ENCODE assay signal across 19 mouse cellular contexts in the genomic region with DNA sequence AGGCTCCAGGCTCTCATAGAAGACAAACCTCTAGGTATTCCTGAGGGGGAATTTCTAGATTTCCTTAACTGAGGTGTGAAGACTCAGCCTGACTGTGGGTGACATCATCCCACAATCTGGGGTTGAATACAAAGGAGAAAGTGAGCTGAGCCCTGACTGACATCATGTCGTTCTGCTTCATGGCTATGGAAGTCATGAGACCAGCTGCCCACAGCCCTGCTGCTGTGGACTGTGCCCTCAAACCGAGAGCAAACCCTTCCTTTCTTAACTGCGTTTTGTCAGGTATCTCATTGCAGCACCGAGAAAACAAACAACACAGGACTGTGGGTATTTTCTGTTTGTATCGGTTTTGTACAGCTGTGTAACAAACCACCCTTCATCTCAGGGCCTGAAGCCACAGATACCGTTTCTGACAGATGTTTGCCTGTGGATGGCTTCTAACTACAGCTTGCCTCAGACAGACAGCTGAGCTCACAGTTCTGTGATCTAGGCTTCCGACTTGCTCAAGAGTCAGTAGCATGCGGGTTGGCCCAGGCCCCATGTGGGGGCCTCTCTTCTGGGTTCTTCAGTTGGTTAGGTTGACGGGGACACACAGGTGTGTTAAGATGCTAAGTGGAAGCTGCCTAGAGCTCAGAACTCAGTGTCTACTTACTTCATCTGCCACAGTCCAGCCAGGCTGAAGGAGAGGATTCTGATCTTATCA.
DNase-seq lines count a peak whose midpoint lies in the region; ATAC-seq and TF ChIP-seq lines count a peak whose summit lies in the region.
"Had no signal": no experiment of that assay in that cellular context is flagged by ENCODE, and none has a peak within 500 bp of the region (broad histone marks: within the 10 kb centered on the region; RNA-seq: fewer than 3 reads in every experiment).

No protein-coding gene starts in this region.

- no peaks in the 10 kb centered on the region for H3K9me3 ChIP-seq in midbrain, embryonic 16.5 days (replicated peaks; ENCODE audit: control insufficient read depth, low read length, poor library complexity, severe bottlenecking)
- H3K9me3 ChIP-seq: embryonic facial prominence, embryonic 13.5 days; forebrain, embryonic 12.5 days; heart, embryonic 12.5 days; hindbrain, embryonic 13.5 days had no signal

- 45% methylated on average over 9 of the region's 9 CpGs for WGBS in thymus, adult 2 months
- WGBS in midbrain, embryonic 16.5 days, result 84% methylated on average over 9 of the region's 9 CpGs

- peak; percentile 13 for DNase-seq in thymus, adult 2 months
- DNase-seq in thymus, postnatal 4 days, result no peak
- DNase-seq in splenic B cell, adult 2 months (ENCODE audit: low read depth, low spot score), result peak; percentile 9
- peak; percentile 11 for DNase-seq in thymus, postnatal 25 days
- no peak for DNase-seq in cerebellum, adult 11-12 months
- DNase-seq: adrenal gland, postnatal 14 days; cerebellum, adult 18-20 months; cerebellum, adult 9-11 months; cerebellum, postnatal 36 days; gastrocnemius, postnatal 14 days; heart, postnatal 36 days had no signal

- H3K27me3 ChIP-seq in thymus, adult 2 months (ENCODE audit: control insufficient read depth, insufficient read depth, low read length), result no peaks in the 10 kb centered on the region
- H3K27me3 ChIP-seq in splenic B cell, adult 2 months (ENCODE audit: control insufficient read depth, insufficient read depth, low read length, poor library complexity, severe bottlenecking), result no peaks in the 10 kb centered on the region
- no peaks in the 10 kb centered on the region for H3K27me3 ChIP-seq in midbrain, embryonic 16.5 days (ENCODE audit: control insufficient read depth, insufficient read depth, low read depth, low read length)
- H3K27me3 ChIP-seq: embryonic facial prominence, embryonic 13.5 days; heart, embryonic 12.5 days; hindbrain, embryonic 13.5 days; Patski had no signal

- no peak for ATAC-seq in midbrain, embryonic 16.5 days
- ATAC-seq: activated CD4-positive, CD25-positive, alpha-beta regulatory T cell, adult 4 months; forebrain, embryonic 16.5 days; Patski had no signal

- no peak for TF ChIP-seq CTCF in thymus, adult 2 months (IDR thresholded peaks at IDR 0.05; ENCODE audit: borderline replicate concordance, control insufficient read depth, extremely low read depth, insufficient read depth, low read length, poor library complexity)

- TF ChIP-seq POLR2A in thymus, adult 2 months (IDR thresholded peaks at IDR 0.05; ENCODE audit: control insufficient read depth, extremely low read depth, insufficient read depth, low read length, poor library complexity), result no peak

- H3K27ac ChIP-seq in thymus, adult 2 months (ENCODE audit: control insufficient read depth, insufficient read depth, low read length), result peak overlapping the region; percentile 40
- no peak overlapping the region for H3K27ac ChIP-seq in midbrain, embryonic 16.5 days (ENCODE audit: low read length)
- H3K27ac ChIP-seq: embryonic facial prominence, embryonic 13.5 days; forebrain, embryonic 12.5 days; hindbrain, embryonic 13.5 days had no signal

- H3K36me3 ChIP-seq in thymus, adult 2 months (ENCODE audit: control insufficient read depth, insufficient read depth, low read length), result no peaks in the 10 kb centered on the region
- no peaks in the 10 kb centered on the region for H3K36me3 ChIP-seq in splenic B cell, adult 2 months (ENCODE audit: control insufficient read depth, insufficient read depth, low read length, poor library complexity, severe bottlenecking)
- no peaks in the 10 kb centered on the region for H3K36me3 ChIP-seq in midbrain, embryonic 16.5 days (ENCODE audit: control insufficient read depth, insufficient read depth, low read length)
- H3K36me3 ChIP-seq: embryonic facial prominence, embryonic 13.5 days; forebrain, embryonic 12.5 days; heart, embryonic 12.5 days; hindbrain, embryonic 13.5 days had no signal

- H3K4me1 ChIP-seq in thymus, adult 2 months (replicated peaks; ENCODE audit: control insufficient read depth, insufficient read depth, low read length), result peaks cover 8% of the 10 kb centered on the region
- peaks cover 3% of the 10 kb centered on the region for H3K4me1 ChIP-seq in midbrain, embryonic 16.5 days (ENCODE audit: control insufficient read depth, insufficient read depth, low read length)
- H3K4me1 ChIP-seq: embryonic facial prominence, embryonic 13.5 days; forebrain, embryonic 12.5 days; heart, embryonic 12.5 days had no signal

- no peak overlapping the region for H3K4me3 ChIP-seq in thymus, adult 2 months (ENCODE audit: control insufficient read depth, insufficient read depth, low read length)
- H3K4me3 ChIP-seq in midbrain, embryonic 16.5 days (ENCODE audit: low read depth, low read length), result no peak overlapping the region
- H3K4me3 ChIP-seq: embryonic facial prominence, embryonic 13.5 days; forebrain, embryonic 12.5 days; heart, embryonic 12.5 days; hindbrain, embryonic 13.5 days had no signal

- no peak overlapping the region for H3K9ac ChIP-seq in midbrain, embryonic 16.5 days (ENCODE audit: low read depth, low read length)
- H3K9ac ChIP-seq: embryonic facial prominence, embryonic 13.5 days; forebrain, embryonic 12.5 days; heart, embryonic 12.5 days; hindbrain, embryonic 13.5 days had no signal

- H3K4me2 ChIP-seq in midbrain, embryonic 16.5 days (ENCODE audit: low read length), result no peak overlapping the region
- H3K4me2 ChIP-seq: embryonic facial prominence, embryonic 13.5 days; forebrain, embryonic 12.5 days; heart, embryonic 12.5 days; hindbrain, embryonic 13.5 days had no signal

Comparison
In these comparisons a context has a peak if more than half of its experiments do, and no peak if none do; other contexts are left out.
1. DNase-seq: peak in thymus, adult 2 months (single experiment), splenic B cell, adult 2 months (single experiment) and thymus, postnatal 25 days (single experiment); none in thymus, postnatal 4 days (single experiment) and cerebellum, adult 11-12 months (single experiment).